Mouse (Mus musculus): Measurements from ENCODE around the gene Atf7. TPM values are rescaled to one million over a fixed set of nuclear protein-coding genes. Genes with fewer than 3 reads are reported as not detected.
A peak's percentile ranks its signal among the peaks of the same experiment; 100 is the strongest.

Atf7 gene
- polyA plus RNA-seq, 1 experiment from 2014 or later, result 36.5 TPM

DNA sequence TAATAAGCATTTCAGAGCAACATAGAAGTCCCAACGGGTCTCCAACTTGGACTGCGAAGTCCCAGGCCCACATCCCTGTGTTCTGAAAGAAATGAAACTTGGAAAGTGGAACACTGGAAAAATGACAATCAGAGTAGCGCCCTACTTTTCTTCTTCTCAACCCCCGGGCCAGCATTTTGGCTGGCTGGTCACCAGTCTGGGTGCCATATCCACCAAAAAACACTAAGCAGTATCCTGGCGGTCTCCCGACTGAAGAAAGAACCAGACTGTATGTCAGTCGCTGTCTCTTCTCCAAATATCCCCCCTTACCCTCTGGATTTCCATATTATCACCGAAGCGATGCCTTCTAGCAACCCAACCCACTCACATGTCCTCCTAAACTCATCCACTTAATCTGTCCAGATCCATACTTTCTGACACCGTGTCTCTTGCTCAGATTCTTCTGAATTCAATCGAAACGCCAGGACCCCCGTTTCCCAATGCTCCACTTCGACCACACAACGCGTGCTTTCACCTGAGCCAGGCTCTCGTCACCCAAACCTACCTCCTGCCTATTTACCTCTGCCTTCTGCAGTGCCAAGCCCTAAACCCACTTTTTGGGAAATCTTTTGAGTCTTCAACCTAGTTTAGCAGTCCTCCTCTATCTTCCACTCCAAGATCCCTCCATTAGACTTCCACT, 834 bp downstream of the Atf7 start:
- ATAC-seq (replicated peaks; ENCODE audit: low FRiP score, low TSS enrichment, low read depth), result no peak
- DNase-seq (ENCODE audit: low spot score), result no peak
- WGBS, result 3% methylated on average over 17 of the region's 17 CpGs
- H3K27me3 ChIP-seq (replicated peaks; ENCODE audit: control insufficient read depth, insufficient read depth, low read length), result no peaks in the 10 kb centered on the region
- H3K27ac ChIP-seq (ENCODE audit: low read depth), result peak overlapping the region; percentile 97
- peak overlapping the region; percentile 91 for H3K4me2 ChIP-seq (ENCODE audit: low read length)
- H3K9ac ChIP-seq (ENCODE audit: low read length), result peak overlapping the region; percentile 62
- no peaks in the 10 kb centered on the region for H3K36me3 ChIP-seq (ENCODE audit: control insufficient read depth, insufficient read depth, low read length)
- no peaks in the 10 kb centered on the region for H3K9me3 ChIP-seq (ENCODE audit: control insufficient read depth, low read length)
- peak overlapping the region; percentile 81 for H3K4me3 ChIP-seq (ENCODE audit: low read depth, low read length)
- peaks cover 17% of the 10 kb centered on the region for H3K4me1 ChIP-seq (replicated peaks; ENCODE audit: control insufficient read depth, insufficient read depth, low read length)

DNA sequence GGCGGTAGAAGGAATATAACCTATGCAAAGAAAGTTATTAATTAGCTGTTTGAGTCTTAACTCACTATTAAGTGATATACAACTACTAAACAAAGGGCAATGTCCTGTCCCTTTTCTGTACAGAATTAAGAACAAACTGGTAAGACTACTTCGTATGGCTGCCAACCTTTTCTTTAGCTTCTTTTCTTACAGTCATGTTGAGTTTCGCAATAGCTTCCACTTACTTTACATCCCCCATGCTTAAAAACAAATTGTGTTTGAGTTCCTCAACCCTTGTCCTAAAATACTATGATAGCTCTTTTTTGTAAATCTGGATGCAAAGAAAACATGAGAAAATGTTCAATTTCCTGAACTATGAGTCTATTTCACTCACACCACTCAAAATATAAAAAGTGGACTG, 2.1 kb downstream of the Atf7 start:
- H3K27me3 ChIP-seq (replicated peaks; ENCODE audit: control insufficient read depth, insufficient read depth, low read length), result no peaks in the 10 kb centered on the region
- no peaks in the 10 kb centered on the region for H3K9me3 ChIP-seq (ENCODE audit: control insufficient read depth, low read length)
- DNase-seq (ENCODE audit: low spot score) (no peak), ATAC-seq (replicated peaks; ENCODE audit: low FRiP score, low TSS enrichment, low read depth) (no peak)
- H3K36me3 ChIP-seq (ENCODE audit: control insufficient read depth, insufficient read depth, low read length), result 0 out of 2 replicates have a peak, but pooled peaks cover 4% of the 10 kb centered on the region
- 89% methylated on average over 3 of the region's 3 CpGs for WGBS
- H3K4me3 ChIP-seq (ENCODE audit: low read depth, low read length), result no peak overlapping the region
- peaks cover 17% of the 10 kb centered on the region for H3K4me1 ChIP-seq (replicated peaks; ENCODE audit: control insufficient read depth, insufficient read depth, low read length)
- no peak overlapping the region for H3K9ac ChIP-seq (ENCODE audit: low read length)
- H3K4me2 ChIP-seq (ENCODE audit: low read length), result peak overlapping the region; percentile 91
- no peak overlapping the region for H3K27ac ChIP-seq (ENCODE audit: low read depth)

DNA sequence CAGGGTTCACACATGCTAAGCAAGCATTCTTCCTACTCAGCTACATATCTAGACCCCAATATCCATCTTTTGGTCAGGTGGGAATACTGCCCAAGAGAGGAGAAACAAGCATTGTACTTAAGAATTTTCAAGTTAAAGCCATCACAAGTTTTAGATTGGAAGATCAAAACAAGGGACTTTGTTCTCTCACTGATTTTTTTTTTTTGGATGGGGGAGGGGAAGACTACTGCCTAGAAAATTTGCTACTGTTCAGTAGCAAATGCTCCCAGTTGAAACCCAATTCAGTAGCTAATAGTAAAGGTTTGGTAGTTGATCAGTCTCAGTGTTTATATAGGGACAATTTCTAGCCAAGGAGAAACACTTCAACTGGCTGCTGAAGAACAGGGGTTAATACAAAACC, 2.7 kb downstream of the Atf7 start:
- no peak overlapping the region for H3K9ac ChIP-seq (ENCODE audit: low read length)
- H3K4me3 ChIP-seq (ENCODE audit: low read depth, low read length), result no peak overlapping the region
- no peak for DNase-seq (ENCODE audit: low spot score)
- H3K27ac ChIP-seq (ENCODE audit: low read depth), result no peak overlapping the region
- 0 out of 2 replicates have a peak, but pooled peaks cover 4% of the 10 kb centered on the region for H3K36me3 ChIP-seq (ENCODE audit: control insufficient read depth, insufficient read depth, low read length)
- no peaks in the 10 kb centered on the region for H3K9me3 ChIP-seq (ENCODE audit: control insufficient read depth, low read length)
- no peak for ATAC-seq (replicated peaks; ENCODE audit: low FRiP score, low TSS enrichment, low read depth)
- peaks cover 17% of the 10 kb centered on the region for H3K4me1 ChIP-seq (replicated peaks; ENCODE audit: control insufficient read depth, insufficient read depth, low read length)
- H3K4me2 ChIP-seq (ENCODE audit: low read length), result no peak overlapping the region
- H3K27me3 ChIP-seq (replicated peaks; ENCODE audit: control insufficient read depth, insufficient read depth, low read length), result no peaks in the 10 kb centered on the region

DNA sequence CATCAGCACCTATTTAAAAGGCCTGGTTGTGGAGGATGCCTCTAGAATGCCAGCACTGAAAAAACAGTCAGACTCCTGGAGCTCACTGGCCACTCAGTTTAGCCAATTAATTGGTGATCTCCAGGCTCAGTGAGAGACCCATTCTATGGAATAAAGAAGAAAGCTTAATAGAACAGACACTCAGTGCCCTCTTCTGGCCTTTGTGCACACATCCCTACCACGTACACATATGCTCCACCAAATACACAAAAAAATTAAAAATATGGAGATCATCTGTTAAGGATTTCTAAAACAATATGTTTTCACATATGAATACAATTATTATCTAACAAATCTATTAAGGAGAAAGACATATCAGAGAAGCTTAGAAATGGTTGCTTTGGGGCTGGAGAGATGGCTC, 4.5 kb downstream of the Atf7 start:
- WGBS, result 97% methylated on average over 1 of the region's 1 CpGs
- no peak for DNase-seq (ENCODE audit: low spot score)
- Histone ChIP-seq H3K9me3 (ENCODE audit: control insufficient read depth, low read length) (no peaks in the 10 kb centered on the region), H3K4me1 (replicated peaks; ENCODE audit: control insufficient read depth, insufficient read depth, low read length) (peaks cover 13% of the 10 kb centered on the region), H3K9ac (ENCODE audit: low read length) (no peak overlapping the region), H3K36me3 (ENCODE audit: control insufficient read depth, insufficient read depth, low read length) (0 out of 2 replicates have a peak, but pooled peaks cover 4% of the 10 kb centered on the region), H3K27me3 (replicated peaks; ENCODE audit: control insufficient read depth, insufficient read depth, low read length) (no peaks in the 10 kb centered on the region), H3K27ac (ENCODE audit: low read depth) (no peak overlapping the region), H3K4me2 (ENCODE audit: low read length) (no peak overlapping the region), H3K4me3 (ENCODE audit: low read depth, low read length) (no peak overlapping the region)
- ATAC-seq (replicated peaks; ENCODE audit: low FRiP score, low TSS enrichment, low read depth), result no peak

DNA sequence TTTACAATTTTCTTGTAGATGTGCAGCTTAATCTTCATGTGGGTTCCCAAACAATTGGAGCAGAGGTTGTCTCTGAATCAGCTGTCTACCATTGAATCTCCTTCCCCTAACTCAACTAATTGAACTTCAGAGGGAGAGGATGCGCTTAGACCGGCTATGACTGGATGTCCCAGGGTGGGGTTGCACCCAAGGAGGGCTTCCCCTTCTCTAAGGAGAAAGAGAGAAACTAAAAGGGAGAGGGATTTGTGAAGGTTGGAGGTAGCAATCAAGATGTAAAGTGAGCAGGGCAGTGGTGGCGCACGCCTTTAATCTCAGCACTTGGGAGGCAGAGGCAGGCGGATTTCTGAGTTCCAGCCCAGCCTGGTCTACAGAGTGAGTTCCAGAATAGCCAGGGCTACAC, 5.8 kb downstream of the Atf7 start:
- ATAC-seq (replicated peaks; ENCODE audit: low FRiP score, low TSS enrichment, low read depth) (no peak), DNase-seq (ENCODE audit: low spot score) (no peak)
- Histone ChIP-seq H3K4me1 (replicated peaks; ENCODE audit: control insufficient read depth, insufficient read depth, low read length) (peaks cover 13% of the 10 kb centered on the region), H3K9me3 (ENCODE audit: control insufficient read depth, low read length) (no peaks in the 10 kb centered on the region), H3K27ac (ENCODE audit: low read depth) (no peak overlapping the region), H3K9ac (ENCODE audit: low read length) (no peak overlapping the region), H3K27me3 (replicated peaks; ENCODE audit: control insufficient read depth, insufficient read depth, low read length) (no peaks in the 10 kb centered on the region), H3K4me2 (ENCODE audit: low read length) (no peak overlapping the region), H3K36me3 (ENCODE audit: control insufficient read depth, insufficient read depth, low read length) (0 out of 2 replicates have a peak, but pooled peaks cover 4% of the 10 kb centered on the region), H3K4me3 (ENCODE audit: low read depth, low read length) (no peak overlapping the region)
- 97% methylated on average over 5 of the region's 5 CpGs for WGBS

DNA sequence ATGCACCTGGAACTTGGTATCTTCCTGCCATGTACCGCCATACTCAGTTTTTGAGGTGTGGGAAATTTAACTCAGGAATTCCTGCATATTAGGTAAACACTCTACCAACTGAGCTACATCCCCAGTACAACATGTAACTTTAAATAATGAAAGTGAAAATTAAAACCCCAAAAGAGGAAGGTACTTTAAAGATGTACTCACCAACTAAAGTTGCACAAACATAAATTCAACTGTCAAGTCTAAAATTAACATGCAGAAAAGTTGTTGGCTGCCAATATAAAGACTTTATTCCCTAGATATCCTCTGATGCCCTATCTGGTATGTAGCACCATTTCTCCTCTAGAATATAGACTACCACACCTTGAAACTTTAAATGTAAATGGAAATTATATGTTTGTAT, 7.6 kb downstream of the Atf7 start:
- WGBS, result 76% methylated on average over 1 of the region's 1 CpGs
- DNase-seq (ENCODE audit: low spot score) (no peak), ATAC-seq (replicated peaks; ENCODE audit: low FRiP score, low TSS enrichment, low read depth) (no peak)
- Histone ChIP-seq H3K36me3 (ENCODE audit: control insufficient read depth, insufficient read depth, low read length) (0 out of 2 replicates have a peak, but pooled peaks cover 4% of the 10 kb centered on the region), H3K4me3 (ENCODE audit: low read depth, low read length) (no peak overlapping the region), H3K27me3 (replicated peaks; ENCODE audit: control insufficient read depth, insufficient read depth, low read length) (no peaks in the 10 kb centered on the region), H3K4me1 (replicated peaks; ENCODE audit: control insufficient read depth, insufficient read depth, low read length) (peaks cover 2% of the 10 kb centered on the region), H3K9ac (ENCODE audit: low read length) (no peak overlapping the region), H3K9me3 (ENCODE audit: control insufficient read depth, low read length) (no peaks in the 10 kb centered on the region), H3K4me2 (ENCODE audit: low read length) (no peak overlapping the region), H3K27ac (ENCODE audit: low read depth) (no peak overlapping the region)

DNA sequence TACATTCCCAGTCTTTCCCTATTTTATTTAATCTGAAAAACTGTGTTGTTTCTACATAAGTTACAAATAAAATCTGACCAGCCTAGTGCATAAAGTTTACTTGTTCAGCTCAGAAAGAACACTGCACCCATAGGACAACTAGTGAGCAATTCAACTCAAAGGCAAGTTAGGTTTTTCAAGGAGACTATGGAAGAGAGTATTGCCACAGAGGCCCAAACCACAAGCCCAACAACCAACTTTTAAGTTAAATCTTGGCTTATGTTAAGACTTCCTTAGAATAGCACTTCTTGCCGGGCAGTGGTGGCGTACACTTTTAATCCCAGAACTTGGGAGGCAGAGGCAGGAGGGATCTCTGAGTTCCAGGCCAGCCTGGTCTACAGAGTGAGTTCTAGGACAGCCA, 9.1 kb downstream of the Atf7 start:
- Histone ChIP-seq H3K27ac (ENCODE audit: low read depth) (no peak overlapping the region), H3K9ac (ENCODE audit: low read length) (no peak overlapping the region), H3K27me3 (replicated peaks; ENCODE audit: control insufficient read depth, insufficient read depth, low read length) (no peaks in the 10 kb centered on the region), H3K4me3 (ENCODE audit: low read depth, low read length) (no peak overlapping the region), H3K36me3 (ENCODE audit: control insufficient read depth, insufficient read depth, low read length) (0 out of 2 replicates have a peak, but pooled peaks cover 4% of the 10 kb centered on the region), H3K9me3 (ENCODE audit: control insufficient read depth, low read length) (no peaks in the 10 kb centered on the region), H3K4me2 (ENCODE audit: low read length) (no peak overlapping the region), H3K4me1 (replicated peaks; ENCODE audit: control insufficient read depth, insufficient read depth, low read length) (no peaks in the 10 kb centered on the region)
- ATAC-seq (replicated peaks; ENCODE audit: low FRiP score, low TSS enrichment, low read depth), result no peak
- WGBS, result 96% methylated on average over 2 of the region's 2 CpGs
- DNase-seq (ENCODE audit: low spot score), result no peak

DNA sequence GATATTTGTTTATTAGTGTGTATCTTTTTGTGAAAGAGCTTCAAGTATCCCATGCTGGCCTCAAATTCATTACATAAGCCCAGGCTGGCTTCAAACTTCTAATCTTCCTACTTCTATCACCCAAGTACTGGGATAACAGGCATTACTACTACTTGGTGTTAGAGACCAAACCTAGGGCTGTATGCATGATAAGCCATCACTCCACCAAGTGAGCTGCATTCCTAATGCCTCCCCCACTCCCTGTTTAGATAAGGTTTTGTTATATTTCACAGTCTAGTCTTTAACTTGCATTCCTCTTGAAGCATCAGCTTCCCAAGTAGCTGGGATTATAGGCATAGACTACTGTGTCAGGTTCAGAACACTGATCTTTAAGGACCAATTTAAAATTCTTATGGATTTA, 11.0 kb downstream of the Atf7 start:
- Histone ChIP-seq H3K4me1 (replicated peaks; ENCODE audit: control insufficient read depth, insufficient read depth, low read length) (no peaks in the 10 kb centered on the region), H3K27ac (ENCODE audit: low read depth) (no peak overlapping the region), H3K36me3 (ENCODE audit: control insufficient read depth, insufficient read depth, low read length) (0 out of 2 replicates have a peak, but pooled peaks cover 4% of the 10 kb centered on the region), H3K9me3 (ENCODE audit: control insufficient read depth, low read length) (no peaks in the 10 kb centered on the region), H3K4me2 (ENCODE audit: low read length) (no peak overlapping the region), H3K4me3 (ENCODE audit: low read depth, low read length) (no peak overlapping the region), H3K9ac (ENCODE audit: low read length) (no peak overlapping the region), H3K27me3 (replicated peaks; ENCODE audit: control insufficient read depth, insufficient read depth, low read length) (no peaks in the 10 kb centered on the region)
- DNase-seq (ENCODE audit: low spot score) (no peak), ATAC-seq (replicated peaks; ENCODE audit: low FRiP score, low TSS enrichment, low read depth) (no peak)

DNA sequence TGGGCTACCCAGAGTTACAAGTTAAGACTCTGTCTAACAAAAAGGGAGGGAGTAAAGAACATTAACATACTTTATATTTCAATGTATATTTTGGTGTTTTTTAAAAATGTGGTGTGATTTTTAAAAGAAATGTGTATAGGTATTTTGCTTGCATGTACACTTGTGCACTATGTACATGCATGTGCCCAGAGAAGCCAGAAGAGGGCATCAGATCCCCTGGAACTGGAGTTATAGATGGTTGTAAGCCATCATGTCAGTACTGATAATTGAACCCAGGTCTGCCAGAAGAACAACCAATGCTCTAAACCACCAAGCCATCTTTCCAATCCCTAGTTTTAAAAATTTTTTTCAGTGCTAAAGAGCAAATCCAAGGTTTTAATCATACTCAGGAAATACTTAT, 12.3 kb downstream of the Atf7 start:
- Histone ChIP-seq H3K36me3 (ENCODE audit: control insufficient read depth, insufficient read depth, low read length) (no peaks in the 10 kb centered on the region), H3K27ac (ENCODE audit: low read depth) (no peak overlapping the region), H3K9me3 (ENCODE audit: control insufficient read depth, low read length) (no peaks in the 10 kb centered on the region), H3K4me2 (ENCODE audit: low read length) (no peak overlapping the region), H3K4me1 (replicated peaks; ENCODE audit: control insufficient read depth, insufficient read depth, low read length) (no peaks in the 10 kb centered on the region), H3K4me3 (ENCODE audit: low read depth, low read length) (no peak overlapping the region), H3K27me3 (replicated peaks; ENCODE audit: control insufficient read depth, insufficient read depth, low read length) (no peaks in the 10 kb centered on the region), H3K9ac (ENCODE audit: low read length) (no peak overlapping the region)
- ATAC-seq (replicated peaks; ENCODE audit: low FRiP score, low TSS enrichment, low read depth), result no peak
- no peak for DNase-seq (ENCODE audit: low spot score)

All from intestine, embryonic 14.5 days (tissue).